Mouse (Mus musculus) small intestine, adult 2 months (tissue): Measurements from ENCODE around the gene Iqschfp. TPM values are rescaled to one million over a fixed set of nuclear protein-coding genes. Genes with fewer than 3 reads are reported as not detected.

Experiments
- H3K27ac ChIP-seq: fragments of 200-500 bp; 2 replicates; pipeline ENCODE4 v1.5.1; 2012; ENCODE audit warnings: low read depth, low read length, control low read depth, inconsistent platforms; ENCODE audit not compliant: insufficient read depth
- H3K27me3 ChIP-seq: fragments of 200-500 bp; 2 replicates; pipeline ENCODE4 v1.6.1; 2012; ENCODE audit warnings: mild to moderate bottlenecking, moderate library complexity, low read length, inconsistent platforms; ENCODE audit not compliant: control insufficient read depth, insufficient read depth
- H3K36me3 ChIP-seq: fragments of 200-500 bp; 2 replicates; pipeline ENCODE4 v1.6.1; 2012; ENCODE audit warnings: mild to moderate bottlenecking, low read length, control low read depth, inconsistent platforms; ENCODE audit not compliant: control insufficient read depth, insufficient read depth
- H3K4me1 ChIP-seq: fragments of 200-500 bp; 2 replicates; pipeline ENCODE4 v1.6.1; 2012; ENCODE audit warnings: low read length, inconsistent platforms, mixed read lengths; ENCODE audit not compliant: control insufficient read depth, insufficient read depth, insufficient read length
- H3K4me3 ChIP-seq: fragments of 200-500 bp; 2 replicates; pipeline ENCODE4 v1.5.1; 2012; ENCODE audit warnings: low read depth, mild to moderate bottlenecking, control low read depth, inconsistent platforms, low read length, moderate library complexity
- CTCF ChIP-seq: fragments of 200-500 bp; IDR thresholded peaks from 2 replicates; pipeline ENCODE4 v1.5.1; 2012; ENCODE audit warnings: low read depth, mild to moderate bottlenecking, control low read depth, inconsistent platforms, low read length, moderate library complexity, mixed read lengths; ENCODE audit not compliant: insufficient replicate concordance, insufficient read length; ENCODE audit errors: extremely low read depth
- POLR2A ChIP-seq: fragments of 200-500 bp; IDR thresholded peaks from 2 replicates; pipeline ENCODE4 v1.6.1; 2012; ENCODE audit warnings: low read depth, mild to moderate bottlenecking, control low read depth, inconsistent platforms, low read length, moderate library complexity
- WGBS: fragments of 180-500 bp; shearing (Covaris S2); methylation state at CpG from one replicate; pipeline ENCODE4 v1.1.7; 2018; 5-methylcytosine and 5-hydroxymethylcytosine counted together
- polyA plus RNA-seq: library from polyadenylated mRNA; depleted of rRNA; stranded (reverse); fragments of >200 nt; gene quantifications from 2 replicates; pipeline ENCODE4 v1.2.3, GENCODE M21; 2012

Gene Iqschfp
- polyA plus RNA-seq, 1 experiment, result not detected

DNA sequence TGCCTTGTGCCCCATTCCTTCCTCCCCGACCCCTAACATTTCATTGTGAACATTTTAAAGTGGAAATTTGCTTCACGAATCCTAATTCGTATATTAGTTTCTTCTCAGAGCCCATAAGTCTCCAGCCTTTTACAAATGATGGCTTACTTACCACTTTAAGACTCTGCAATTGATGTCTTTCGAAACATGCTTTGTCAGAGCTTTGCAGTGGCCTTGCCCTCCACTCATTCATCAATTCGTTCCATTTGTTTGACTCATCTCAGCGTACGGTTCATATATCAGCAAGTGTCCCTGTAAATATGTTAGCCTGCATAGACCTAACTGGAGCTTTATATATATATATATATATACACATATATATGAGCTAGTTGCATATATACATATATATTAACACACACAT is 675.5 kb downstream of the Iqschfp start:
- Histone ChIP-seq H3K4me3 (no peak overlapping the region), H3K4me1 (no peaks in the 10 kb centered on the region; the same call in 1 of the 2 replicates), H3K36me3 (no peaks in the 10 kb centered on the region), H3K27me3 (no peaks in the 10 kb centered on the region), H3K27ac (no peak overlapping the region)
- WGBS, result 86% methylated on average over 7 of the region's 7 CpGs
- TF ChIP-seq POLR2A, result no peak

DNA sequence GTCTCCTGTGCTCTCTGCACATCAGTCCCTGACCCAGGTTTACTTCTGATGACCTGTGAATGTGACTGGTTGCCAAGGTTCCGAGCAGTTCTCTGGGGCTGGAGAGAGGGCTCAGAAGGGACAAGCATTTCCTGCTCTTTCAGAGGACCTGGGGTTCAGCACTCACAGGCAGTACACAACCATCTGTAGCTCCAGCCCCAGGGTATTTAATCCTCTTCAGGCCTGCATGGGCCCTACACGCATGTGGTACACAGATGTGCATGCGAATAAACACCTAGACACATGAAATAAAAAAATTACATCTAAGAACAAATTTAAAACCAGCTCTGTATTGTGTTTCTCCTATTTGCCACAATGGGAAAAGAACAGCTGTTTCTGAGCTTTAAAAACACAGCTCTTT is 676.1 kb downstream of the Iqschfp start:
- no peaks in the 10 kb centered on the region for H3K36me3 ChIP-seq
- H3K4me1 ChIP-seq, result no peaks in the 10 kb centered on the region; the same call in 1 of the 2 replicates
- no peak for TF ChIP-seq CTCF
- TF ChIP-seq POLR2A, result no peak
- no peak overlapping the region for H3K27ac ChIP-seq
- no peaks in the 10 kb centered on the region for H3K27me3 ChIP-seq
- no peak overlapping the region for H3K4me3 ChIP-seq
- 85% methylated on average over 3 of the region's 3 CpGs for WGBS

DNA sequence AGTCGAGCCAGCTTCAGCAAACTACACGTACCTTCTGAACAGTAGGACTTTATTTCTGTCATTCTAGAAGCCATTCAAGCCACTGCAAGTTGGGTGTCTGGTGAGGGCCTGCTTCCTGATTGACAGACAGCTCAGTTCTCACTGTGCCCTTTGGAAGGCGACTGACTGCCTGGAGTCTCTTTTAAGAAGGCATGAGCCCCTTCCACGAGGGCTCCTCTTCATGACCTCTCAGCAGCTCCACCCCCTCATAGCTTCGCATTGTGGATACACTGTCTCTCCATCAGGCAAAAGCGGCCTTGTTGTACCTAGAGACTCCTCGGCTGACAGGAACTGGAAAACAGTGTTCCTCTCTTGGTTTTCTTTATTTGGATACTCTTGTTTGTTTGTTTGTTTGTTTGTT is 676.7 kb downstream of the Iqschfp start:
- no peaks in the 10 kb centered on the region; the same call in 1 of the 2 replicates for H3K4me1 ChIP-seq
- no peak overlapping the region for H3K4me3 ChIP-seq
- H3K27ac ChIP-seq, result no peak overlapping the region

DNA sequence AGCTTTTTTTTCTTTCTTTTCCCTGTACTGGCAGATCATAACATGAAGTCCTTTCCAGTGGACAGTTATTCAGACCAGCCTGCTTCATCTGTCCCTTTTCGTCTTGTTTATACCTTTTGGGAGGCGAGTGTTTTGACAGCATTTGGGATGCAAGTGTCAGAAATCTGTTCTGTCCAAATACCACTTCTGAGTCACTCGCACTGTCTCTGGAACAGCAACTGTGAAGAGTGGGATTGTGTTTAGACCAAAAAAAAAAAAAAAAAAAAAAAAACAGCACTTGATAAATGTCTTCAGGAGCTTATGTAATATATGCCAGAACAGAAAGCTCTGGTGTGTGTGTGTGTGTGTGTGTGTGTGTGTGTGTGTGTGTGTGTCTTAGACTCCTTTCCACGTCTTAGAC is 678.3 kb downstream of the Iqschfp start:
- TF ChIP-seq CTCF (no peak), POLR2A (no peak)
- H3K4me3 ChIP-seq, result no peak overlapping the region
- no peak overlapping the region for H3K27ac ChIP-seq
- 69% methylated on average over 4 of the region's 4 CpGs for WGBS
- no peaks in the 10 kb centered on the region for H3K27me3 ChIP-seq
- H3K36me3 ChIP-seq, result no peaks in the 10 kb centered on the region
- H3K4me1 ChIP-seq, result no peaks in the 10 kb centered on the region; the same call in 1 of the 2 replicates

More for the DNA sequence above, 676.7 kb downstream of the Iqschfp start:
- H3K36me3 ChIP-seq, result no peaks in the 10 kb centered on the region
- WGBS, result 69% methylated on average over 7 of the region's 7 CpGs
- TF ChIP-seq POLR2A, result no peak
- TF ChIP-seq CTCF, result no peak
- H3K27me3 ChIP-seq, result no peaks in the 10 kb centered on the region

DNA sequence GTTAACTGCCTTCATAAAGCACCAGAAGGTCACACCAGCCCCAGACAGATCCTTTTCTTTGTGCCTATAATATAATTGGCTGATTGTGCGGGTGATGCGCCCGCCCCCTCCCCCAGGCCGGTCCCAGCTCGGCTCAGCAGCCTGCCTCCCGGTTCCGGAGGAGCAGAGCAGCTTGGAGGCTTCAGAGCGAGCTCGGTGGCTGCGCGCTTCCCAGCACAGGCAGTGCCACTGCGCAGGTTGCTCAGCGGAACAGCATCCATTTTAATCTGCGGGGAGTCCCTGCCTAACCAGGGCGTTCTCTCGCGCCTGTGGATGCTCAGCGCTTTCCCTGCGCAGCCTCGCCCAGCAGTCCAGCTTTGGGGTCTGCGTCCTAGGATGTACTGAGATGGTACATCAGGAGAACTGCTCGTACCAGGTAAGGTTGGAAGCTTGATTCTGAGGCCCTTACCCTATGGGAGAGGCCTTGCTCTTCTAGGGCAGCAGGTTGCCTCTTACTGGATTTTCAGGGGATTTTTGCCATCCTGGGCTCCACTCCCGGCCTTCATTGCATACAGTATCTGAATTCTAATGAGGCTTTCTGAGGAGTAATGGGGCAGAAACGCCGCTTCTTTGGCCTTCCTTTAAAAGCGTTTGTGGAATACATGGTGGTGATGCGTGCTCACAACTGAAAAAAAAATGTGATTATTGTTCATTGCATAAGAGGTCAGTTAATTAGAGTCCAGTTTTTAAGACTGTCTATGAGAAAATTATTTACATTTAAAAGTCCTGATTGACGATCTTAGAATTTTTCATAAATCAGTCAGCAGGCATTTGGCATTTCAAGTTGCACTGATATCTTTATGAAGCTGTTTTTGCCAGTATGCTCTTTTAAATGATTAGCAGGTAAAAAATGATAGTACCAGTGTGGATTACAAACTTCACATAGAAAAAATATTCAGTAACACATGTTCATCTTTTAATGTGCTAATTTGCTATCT is 680.5 kb downstream of the Iqschfp start:
- Histone ChIP-seq H3K4me3 (peak overlapping the region; percentile 57), H3K27me3 (no peaks in the 10 kb centered on the region), H3K4me1 (peaks cover 3% of the 10 kb centered on the region; the same call in 1 of the 2 replicates), H3K36me3 (no peaks in the 10 kb centered on the region), H3K27ac (peak overlapping the region; percentile 40)
- WGBS, result 36% methylated on average over 28 of the region's 28 CpGs
- TF ChIP-seq POLR2A, result peak; percentile 29; the same call in 1 of the 2 replicates
- TF ChIP-seq CTCF, result no peak

DNA sequence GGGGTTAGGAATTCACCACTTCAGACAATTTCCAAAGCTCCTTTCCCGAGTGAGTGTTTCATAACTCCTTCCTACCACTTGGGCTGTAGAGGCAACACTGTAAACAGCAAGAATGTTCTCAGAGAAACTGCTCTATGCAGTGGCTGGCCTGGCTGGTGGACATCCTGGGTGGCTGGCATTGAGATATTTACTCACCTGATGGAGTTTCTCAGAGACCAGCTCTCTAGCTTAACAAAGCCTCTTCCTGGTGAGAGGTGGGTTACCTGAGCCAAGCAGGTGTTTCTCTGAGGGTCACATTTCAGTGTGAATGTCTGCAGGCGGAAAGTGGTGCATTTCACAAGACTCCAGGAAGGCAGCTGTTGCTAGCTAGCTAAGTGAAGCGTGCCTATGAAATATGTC is 681.2 kb downstream of the Iqschfp start:
- TF ChIP-seq POLR2A (no peak), CTCF (no peak)
- peaks cover 3% of the 10 kb centered on the region; the same call in 1 of the 2 replicates for H3K4me1 ChIP-seq
- H3K27ac ChIP-seq, result no peak overlapping the region
- WGBS, result 76% methylated on average over 3 of the region's 3 CpGs
- no peak overlapping the region for H3K4me3 ChIP-seq
- no peaks in the 10 kb centered on the region for H3K36me3 ChIP-seq
- no peaks in the 10 kb centered on the region for H3K27me3 ChIP-seq

DNA sequence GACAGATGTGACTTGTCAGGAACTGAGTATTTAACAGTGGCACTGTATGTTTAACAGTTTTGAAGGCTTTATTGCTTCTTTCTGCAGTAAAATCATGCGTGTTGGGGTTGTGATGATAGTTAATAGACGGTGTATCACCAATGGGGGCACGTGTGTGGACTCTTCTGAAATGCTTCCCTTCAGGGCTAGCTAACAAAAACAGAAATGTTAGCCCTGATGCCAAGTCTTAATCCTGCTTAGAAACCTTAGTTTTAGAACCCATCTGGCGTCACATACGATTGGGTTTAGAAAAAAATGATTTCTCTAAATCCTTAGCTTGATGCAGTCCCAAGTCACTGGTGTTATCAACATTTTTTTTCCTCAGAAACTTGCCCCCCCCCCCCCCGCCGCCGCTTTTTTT is 682.1 kb downstream of the Iqschfp start:
- WGBS, result 61% methylated on average over 8 of the region's 8 CpGs
- Histone ChIP-seq H3K4me1 (peaks cover 3% of the 10 kb centered on the region; the same call in 1 of the 2 replicates), H3K4me3 (no peak overlapping the region), H3K27me3 (no peaks in the 10 kb centered on the region), H3K36me3 (no peaks in the 10 kb centered on the region), H3K27ac (no peak overlapping the region)
- TF ChIP-seq POLR2A (no peak), CTCF (no peak)
